Mouse (Mus musculus): Measurements from ENCODE around the gene Ecel1. TPM values are rescaled to one million over a fixed set of nuclear protein-coding genes. Genes with fewer than 3 reads are reported as not detected.

The Ecel1 gene
- polyA plus RNA-seq, 1 experiment from 2014 or later: 0.83 TPM

DNA sequence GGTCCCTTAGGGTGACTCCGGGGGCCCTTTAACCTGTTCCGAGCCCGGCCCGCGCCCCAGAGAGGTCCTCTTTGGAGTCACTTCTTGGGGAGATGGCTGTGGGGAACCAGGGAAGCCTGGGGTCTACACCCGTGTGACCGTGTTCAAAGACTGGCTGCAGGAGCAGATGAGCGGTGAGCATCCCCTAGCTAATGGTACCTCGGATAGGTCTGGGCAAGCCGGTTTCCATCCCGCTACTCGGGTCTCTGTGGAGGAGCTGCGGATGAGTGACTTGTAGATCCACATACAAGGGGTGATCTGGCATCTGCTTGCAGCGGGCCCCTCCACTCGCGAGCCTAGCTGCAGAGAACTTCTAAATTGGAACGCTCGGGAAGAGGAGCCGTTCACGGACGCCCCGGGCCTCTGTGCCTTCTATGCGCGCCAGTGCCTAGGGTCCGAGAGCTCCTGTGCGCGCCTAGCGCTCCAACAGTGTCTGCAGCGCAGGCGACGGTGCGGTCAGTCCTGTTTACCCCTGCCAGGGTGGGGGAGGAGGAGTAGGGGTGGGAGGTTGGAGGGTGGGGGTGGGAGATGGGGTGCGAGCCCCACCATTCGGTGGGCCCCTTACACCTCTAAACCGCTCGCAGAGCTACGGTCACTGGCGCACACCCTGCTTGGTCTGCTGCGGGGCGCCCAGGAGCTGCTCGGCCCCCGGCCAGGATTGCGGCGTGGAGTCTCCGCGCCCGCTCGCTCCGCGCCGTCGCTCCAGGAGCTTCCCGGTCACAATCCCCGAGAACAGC is 30.1 kb upstream of the Ecel1 start:
- 3% methylated on average over 54 of the region's 54 CpGs for WGBS
- Histone ChIP-seq H3K9me3 (replicated peaks) (no peaks in the 10 kb centered on the region), H3K27me3 (peaks cover 96% of the 10 kb centered on the region), H3K4me2 (peak overlapping the region; percentile 97), H3K9ac (peak overlapping the region; percentile 61), H3K36me3 (no peaks in the 10 kb centered on the region), H3K4me3 (peak overlapping the region; percentile 66), H3K27ac (no peak overlapping the region), H3K4me1 (replicated peaks) (peaks cover 23% of the 10 kb centered on the region)
- peak; percentile 7; the same call in 1 of the 2 replicates for ATAC-seq (replicated peaks; ENCODE audit: insufficient number of reproducible peaks, insufficient read depth, low FRiP score, low read depth)

- Histone ChIP-seq H3K9me3 (replicated peaks) (no peaks in the 10 kb centered on the region), H3K9ac (no peak overlapping the region), H3K36me3 (no peaks in the 10 kb centered on the region), H3K4me2 (no peak overlapping the region), H3K4me1 (replicated peaks) (peaks cover 23% of the 10 kb centered on the region), H3K4me3 (no peak overlapping the region), H3K27ac (no peak overlapping the region), H3K27me3 (peaks cover 94% of the 10 kb centered on the region)
- 19% methylated on average over 13 of the region's 13 CpGs for WGBS
- ATAC-seq (replicated peaks; ENCODE audit: insufficient number of reproducible peaks, insufficient read depth, low FRiP score, low read depth): no peak
These were observed 29.2 kb upstream of the Ecel1 start for GRCm38 (mm10) chr1:87185526-87185925.

- Histone ChIP-seq H3K9ac (no peak overlapping the region), H3K27me3 (peaks cover 95% of the 10 kb centered on the region), H3K27ac (no peak overlapping the region), H3K36me3 (no peaks in the 10 kb centered on the region), H3K4me1 (replicated peaks) (peaks cover 23% of the 10 kb centered on the region), H3K9me3 (replicated peaks) (no peaks in the 10 kb centered on the region), H3K4me2 (peak overlapping the region; percentile 49), H3K4me3 (0 out of 2 replicates have a peak overlapping the region, but pooled peaks have one; percentile 13)
- 11% methylated on average over 20 of the region's 20 CpGs for WGBS
- ATAC-seq (replicated peaks; ENCODE audit: insufficient number of reproducible peaks, insufficient read depth, low FRiP score, low read depth): no peak
These were observed 28.4 kb upstream of the Ecel1 start for GRCm38 (mm10) chr1:87184751-87185139.

DNA sequence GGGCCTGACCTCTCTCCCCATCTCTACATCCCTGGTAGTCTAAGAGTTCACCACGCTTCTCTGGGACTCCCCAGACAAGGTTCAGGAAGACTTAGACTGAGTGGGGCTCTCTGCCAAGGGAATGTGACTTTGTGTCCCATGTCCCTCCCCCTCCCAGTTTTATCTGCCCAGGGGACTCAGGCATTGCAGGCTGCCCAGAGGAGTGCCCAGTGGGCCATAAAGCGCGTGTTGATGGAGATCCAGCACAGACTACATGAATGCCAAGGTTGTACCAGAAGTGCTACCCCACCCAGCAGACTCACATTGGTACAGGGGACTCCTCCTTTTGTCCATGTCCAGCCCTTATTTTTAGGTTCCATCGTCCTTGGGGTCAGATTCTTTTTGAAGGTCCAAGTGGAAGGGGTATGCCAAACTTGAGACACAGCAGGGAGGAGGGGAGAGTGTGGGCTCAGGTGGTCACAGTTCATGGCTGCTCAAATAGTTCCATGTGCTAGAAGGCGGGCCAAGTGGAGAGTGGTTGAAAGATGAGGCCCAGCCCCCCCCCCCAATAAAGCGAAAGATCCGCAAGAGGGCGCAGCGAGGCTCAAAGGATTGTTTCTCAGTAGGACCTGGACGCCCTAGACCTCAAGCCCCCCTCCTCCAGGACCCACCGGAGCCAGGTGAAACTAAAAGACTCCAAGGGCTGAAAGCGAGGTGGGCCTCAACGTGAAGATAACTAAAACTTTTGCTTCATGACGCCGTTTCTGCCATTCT is 27.9 kb upstream of the Ecel1 start:
- H3K9ac ChIP-seq: no peak overlapping the region
- H3K4me3 ChIP-seq: 0 out of 2 replicates have a peak overlapping the region, but pooled peaks have one; percentile 13
- H3K27ac ChIP-seq: no peak overlapping the region
- peaks cover 90% of the 10 kb centered on the region for H3K27me3 ChIP-seq
- no peaks in the 10 kb centered on the region for H3K9me3 ChIP-seq (replicated peaks)
- WGBS: 26% methylated on average over 15 of the region's 15 CpGs
- no peak for ATAC-seq (replicated peaks; ENCODE audit: insufficient number of reproducible peaks, insufficient read depth, low FRiP score, low read depth)
- H3K4me2 ChIP-seq: peak overlapping the region; percentile 49
- no peaks in the 10 kb centered on the region for H3K36me3 ChIP-seq
- H3K4me1 ChIP-seq (replicated peaks): peaks cover 23% of the 10 kb centered on the region

DNA sequence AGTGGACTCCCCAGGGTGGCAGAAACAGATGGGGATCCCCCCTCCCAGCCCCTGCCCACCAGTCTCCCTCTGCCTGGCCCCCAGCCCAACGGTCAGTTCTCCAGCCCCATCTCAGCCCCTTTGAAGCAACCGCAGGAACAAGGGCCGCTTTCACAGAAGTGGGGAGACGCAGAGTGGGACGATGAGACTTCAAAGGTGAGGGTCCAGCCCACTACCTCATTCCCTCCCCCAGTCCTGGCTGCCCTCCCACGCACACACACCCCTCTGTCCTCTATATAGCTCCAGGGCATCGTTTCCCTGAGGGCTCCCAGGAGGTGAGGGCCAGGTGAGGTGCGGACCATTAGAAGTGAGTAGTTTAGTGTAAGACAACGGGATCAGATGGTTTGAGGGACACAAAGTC is 26.7 kb upstream of the Ecel1 start, which contains the start of gene Prss56:
Gene Prss56, plus strand, starts transcription at position 301 of the 400 bp plus-strand sequence.
- no peak for ATAC-seq (replicated peaks; ENCODE audit: insufficient number of reproducible peaks, insufficient read depth, low FRiP score, low read depth)
- peaks cover 23% of the 10 kb centered on the region for H3K4me1 ChIP-seq (replicated peaks)
- peaks cover 83% of the 10 kb centered on the region for H3K27me3 ChIP-seq
- H3K9me3 ChIP-seq (replicated peaks): no peaks in the 10 kb centered on the region
- H3K4me3 ChIP-seq: no peak within 1 kb of the TSS
- no peak within 1 kb of the TSS for H3K4me2 ChIP-seq
- 50% methylated on average over 9 of the region's 9 CpGs for WGBS
- no peak within 1 kb of the TSS for H3K27ac ChIP-seq
- H3K9ac ChIP-seq: no peak within 1 kb of the TSS
- no peaks in the 10 kb centered on the region for H3K36me3 ChIP-seq

DNA sequence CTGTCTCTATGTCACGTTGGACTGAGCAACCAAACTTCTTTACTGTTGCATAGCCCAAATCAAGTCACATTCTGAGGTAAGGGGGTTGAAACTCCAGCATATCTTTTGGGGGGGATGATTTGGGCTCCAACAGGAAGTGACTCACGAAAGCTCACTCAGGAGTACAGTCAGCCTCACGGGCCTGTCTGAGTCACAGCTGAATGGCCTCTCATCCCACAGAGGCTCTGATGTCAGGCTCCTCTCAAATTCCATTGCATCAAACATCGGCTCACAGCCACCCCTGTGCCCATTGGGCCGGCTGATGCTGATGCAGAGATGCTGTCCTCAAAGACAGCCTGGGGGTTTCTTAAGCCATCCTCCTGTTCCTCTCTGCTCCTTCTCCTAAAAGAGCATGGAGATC is 24.6 kb upstream of the Ecel1 start:
- H3K9ac ChIP-seq: no peak overlapping the region
- no peak for ATAC-seq (replicated peaks; ENCODE audit: insufficient number of reproducible peaks, insufficient read depth, low FRiP score, low read depth)
- H3K4me3 ChIP-seq: no peak overlapping the region
- H3K4me2 ChIP-seq: no peak overlapping the region
- H3K27ac ChIP-seq: no peak overlapping the region
- 34% methylated on average over 5 of the region's 5 CpGs for WGBS
- peaks cover 65% of the 10 kb centered on the region for H3K27me3 ChIP-seq
- H3K9me3 ChIP-seq (replicated peaks): no peaks in the 10 kb centered on the region
- H3K4me1 ChIP-seq (replicated peaks): peaks cover 16% of the 10 kb centered on the region
- no peaks in the 10 kb centered on the region for H3K36me3 ChIP-seq

- Histone ChIP-seq H3K9me3 (replicated peaks) (no peaks in the 10 kb centered on the region), H3K4me2 (0 out of 2 replicates have a peak overlapping the region, but pooled peaks have one; percentile 11), H3K27me3 (peaks cover 53% of the 10 kb centered on the region), H3K27ac (no peak overlapping the region), H3K36me3 (no peaks in the 10 kb centered on the region), H3K9ac (no peak overlapping the region), H3K4me1 (replicated peaks) (peaks cover 14% of the 10 kb centered on the region), H3K4me3 (no peak overlapping the region)
- 21% methylated on average over 11 of the region's 11 CpGs for WGBS
- peak; percentile 79 for ATAC-seq (replicated peaks; ENCODE audit: insufficient number of reproducible peaks, insufficient read depth, low FRiP score, low read depth)
These were observed 19.6 kb upstream of the Ecel1 start for GRCm38 (mm10) chr1:87175852-87176292.

DNA sequence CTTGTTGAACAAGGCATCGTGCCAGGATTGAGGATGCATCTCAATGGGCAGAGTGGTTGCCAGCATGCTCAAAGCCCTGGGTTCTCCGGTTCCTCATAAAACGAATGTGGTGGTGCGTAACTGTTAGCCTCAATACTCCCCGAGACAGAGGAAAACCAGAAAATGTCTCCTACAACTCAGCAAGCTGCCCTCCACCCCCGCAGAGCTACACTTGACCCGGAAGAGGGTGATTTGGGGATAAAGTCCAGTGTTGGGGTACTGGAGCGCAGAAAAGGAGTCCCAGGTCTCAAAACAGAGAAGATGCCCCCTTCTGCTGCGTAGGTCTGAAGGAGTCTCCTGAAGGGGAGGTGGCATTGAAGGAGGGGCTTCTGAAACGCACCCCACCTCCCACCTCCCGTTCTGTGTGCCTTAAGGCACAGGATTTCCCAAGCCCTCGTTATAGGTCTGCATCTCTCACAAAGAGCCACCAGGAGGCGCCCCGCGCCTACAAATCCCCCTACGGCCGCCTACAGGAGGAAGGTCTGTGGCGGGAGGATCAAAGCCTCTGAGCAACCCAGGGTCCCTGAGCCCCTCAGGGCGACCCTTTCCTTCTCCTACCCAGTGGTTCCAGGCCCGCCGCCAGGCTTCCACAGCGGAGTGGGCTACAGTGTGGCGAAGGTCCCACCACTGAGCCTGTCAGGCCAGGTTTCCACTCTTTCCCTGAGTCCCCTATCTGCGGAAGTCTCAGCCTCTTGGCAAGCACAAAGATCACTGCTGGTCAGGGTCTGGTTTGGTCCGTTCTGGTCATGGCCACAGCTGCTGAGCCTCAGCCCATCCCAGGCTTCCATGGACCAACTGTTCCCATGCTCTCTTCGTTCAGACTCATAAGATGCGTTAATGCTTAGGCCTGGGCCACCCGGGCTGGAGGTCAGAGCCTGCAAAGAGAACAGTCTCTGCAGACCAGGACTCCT is 18.0 kb upstream of the Ecel1 start:
- 24% methylated on average over 28 of the region's 28 CpGs for WGBS
- Histone ChIP-seq H3K36me3 (no peaks in the 10 kb centered on the region), H3K27me3 (peaks cover 62% of the 10 kb centered on the region), H3K4me1 (replicated peaks) (peaks cover 14% of the 10 kb centered on the region), H3K4me3 (no peak overlapping the region), H3K9me3 (replicated peaks) (no peaks in the 10 kb centered on the region), H3K9ac (no peak overlapping the region), H3K4me2 (peak overlapping the region; percentile 40; the same call in 1 of the 2 replicates), H3K27ac (no peak overlapping the region)
- ATAC-seq (replicated peaks; ENCODE audit: insufficient number of reproducible peaks, insufficient read depth, low FRiP score, low read depth): no peak

DNA sequence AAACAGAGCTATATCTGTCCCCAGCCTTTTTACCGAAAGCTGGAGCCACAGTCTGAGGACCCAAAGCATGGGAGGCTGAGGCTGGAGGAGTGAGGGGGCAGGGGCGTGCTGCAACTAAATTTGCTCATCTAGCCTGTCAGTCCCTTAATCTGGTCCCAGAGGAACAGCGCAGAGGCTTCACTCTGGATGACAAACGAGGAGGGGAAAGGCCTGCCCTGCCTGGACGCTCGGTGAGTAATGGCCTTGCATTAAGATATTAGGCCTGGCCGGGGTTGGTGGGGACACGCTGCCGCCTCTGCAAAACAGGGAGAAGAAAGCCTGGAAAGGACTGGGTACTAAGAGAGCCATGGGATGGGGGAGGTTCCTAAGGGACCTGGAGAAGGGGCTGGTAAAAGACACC is 16.0 kb upstream of the Ecel1 start:
- Histone ChIP-seq H3K27ac (no peak overlapping the region), H3K27me3 (peaks cover 71% of the 10 kb centered on the region), H3K4me1 (replicated peaks) (peaks cover 14% of the 10 kb centered on the region), H3K9me3 (replicated peaks) (no peaks in the 10 kb centered on the region), H3K4me3 (no peak overlapping the region), H3K4me2 (no peak overlapping the region), H3K36me3 (no peaks in the 10 kb centered on the region), H3K9ac (no peak overlapping the region)
- ATAC-seq (replicated peaks; ENCODE audit: insufficient number of reproducible peaks, insufficient read depth, low FRiP score, low read depth): no peak
- whole genome bisulfite sequencing: 37% methylated on average over 9 of the region's 9 CpGs

- no peak for ATAC-seq (replicated peaks; ENCODE audit: insufficient number of reproducible peaks, insufficient read depth, low FRiP score, low read depth)
- Histone ChIP-seq H3K4me3 (no peak overlapping the region), H3K4me1 (replicated peaks) (peaks cover 14% of the 10 kb centered on the region), H3K4me2 (no peak overlapping the region), H3K9ac (no peak overlapping the region), H3K27me3 (peaks cover 81% of the 10 kb centered on the region), H3K36me3 (no peaks in the 10 kb centered on the region), H3K27ac (no peak overlapping the region), H3K9me3 (replicated peaks) (no peaks in the 10 kb centered on the region)
- 85% methylated on average over 1 of the region's 1 CpGs for WGBS
These were observed 15.0 kb upstream of the Ecel1 start for GRCm38 (mm10) chr1:87171312-87171711.

DNA sequence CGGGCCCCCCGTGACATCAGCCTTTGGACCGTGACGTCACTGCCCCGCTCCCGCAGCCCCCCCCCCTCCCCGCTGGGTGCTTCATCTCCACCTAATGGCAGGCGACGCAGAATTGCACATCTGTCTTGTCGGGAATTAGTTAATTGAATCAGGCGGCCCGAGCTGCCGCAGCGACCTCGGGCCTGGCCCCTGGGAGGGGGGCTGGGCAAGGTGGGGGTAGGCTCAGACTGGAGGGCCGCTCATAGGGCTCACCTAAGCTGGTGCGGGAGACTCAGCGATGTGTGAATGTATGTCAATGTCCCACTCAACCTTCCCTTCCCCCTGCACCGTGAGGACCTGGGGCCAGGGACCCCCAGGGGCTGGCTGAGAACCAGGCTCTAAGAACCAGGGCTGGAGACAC is 14.1 kb upstream of the Ecel1 start:
- no peak for ATAC-seq (replicated peaks; ENCODE audit: insufficient number of reproducible peaks, insufficient read depth, low FRiP score, low read depth)
- peaks cover 6% of the 10 kb centered on the region for H3K4me1 ChIP-seq (replicated peaks)
- no peak overlapping the region for H3K9ac ChIP-seq
- no peaks in the 10 kb centered on the region for H3K36me3 ChIP-seq
- WGBS: 11% methylated on average over 19 of the region's 19 CpGs
- peaks cover 90% of the 10 kb centered on the region for H3K27me3 ChIP-seq
- H3K4me2 ChIP-seq: no peak overlapping the region
- H3K9me3 ChIP-seq (replicated peaks): no peaks in the 10 kb centered on the region
- no peak overlapping the region for H3K4me3 ChIP-seq
- no peak overlapping the region for H3K27ac ChIP-seq
